In genomic region chr10:126013667-126014066, GRCm38 (mm10) we compare ENCODE assay signal across 26 mouse cellular contexts. TPM values are rescaled to one million over a fixed set of nuclear protein-coding genes. Genes with fewer than 3 reads are reported as not detected.
A peak's percentile ranks its signal among the peaks of the same experiment; 100 is the strongest.
DNase-seq lines count a peak whose midpoint lies in the region; ATAC-seq lines count a peak whose summit lies in the region.
"Had no signal": no experiment of that assay in that cellular context is flagged by ENCODE, and none has a peak within 500 bp of the region (broad histone marks: within the 10 kb centered on the region; RNA-seq: fewer than 3 reads in every experiment).

No protein-coding gene starts in this region.

- H3K9me3 ChIP-seq in embryonic facial prominence, embryonic 13.5 days: no peaks in the 10 kb centered on the region
- H3K9me3 ChIP-seq in limb, embryonic 10.5 days (replicated peaks): no peaks in the 10 kb centered on the region
- no peaks in the 10 kb centered on the region for H3K9me3 ChIP-seq in hindbrain, embryonic 11.5 days (ENCODE audit: control insufficient read depth, low read length)
- H3K9me3 ChIP-seq: forebrain, embryonic 15.5 days; hindbrain, embryonic 13.5 days; liver, embryonic 15.5 days had no signal

- peak overlapping the region; percentile 34 for H3K27ac ChIP-seq in embryonic facial prominence, embryonic 13.5 days
- H3K27ac ChIP-seq in limb, embryonic 10.5 days: no peak overlapping the region
- H3K27ac ChIP-seq in hindbrain, embryonic 11.5 days (ENCODE audit: low read depth, low read length): no peak overlapping the region
- H3K27ac ChIP-seq: forebrain, embryonic 15.5 days; hindbrain, embryonic 13.5 days; kidney, postnatal 0 days; liver, embryonic 15.5 days had no signal

- H3K4me1 ChIP-seq in embryonic facial prominence, embryonic 13.5 days: 0 out of 2 replicates have a peak, but pooled peaks cover 3% of the 10 kb centered on the region
- H3K4me1 ChIP-seq in limb, embryonic 10.5 days: no peaks in the 10 kb centered on the region
- no peaks in the 10 kb centered on the region for H3K4me1 ChIP-seq in hindbrain, embryonic 11.5 days (replicated peaks; ENCODE audit: control insufficient read depth, insufficient read depth, low read length)
- H3K4me1 ChIP-seq: forebrain, embryonic 15.5 days; hindbrain, embryonic 13.5 days; liver, embryonic 15.5 days had no signal

- 76% methylated on average over 11 of the region's 11 CpGs for WGBS in embryonic facial prominence, embryonic 13.5 days
- 94% methylated on average over 11 of the region's 11 CpGs for WGBS in limb, embryonic 10.5 days
- 90% methylated on average over 11 of the region's 11 CpGs for whole genome bisulfite sequencing in hindbrain, embryonic 11.5 days

- peaks cover 91% of the 10 kb centered on the region for H3K36me3 ChIP-seq in embryonic facial prominence, embryonic 13.5 days
- peaks cover 99% of the 10 kb centered on the region for H3K36me3 ChIP-seq in limb, embryonic 10.5 days
- H3K36me3 ChIP-seq in hindbrain, embryonic 11.5 days (ENCODE audit: control insufficient read depth, insufficient read depth, low read length): peaks cover 8% of the 10 kb centered on the region
- H3K36me3 ChIP-seq: forebrain, embryonic 15.5 days had no signal

- ATAC-seq in embryonic facial prominence, embryonic 13.5 days (ENCODE audit: insufficient number of reproducible peaks, insufficient read depth, low FRiP score, low TSS enrichment, low read depth): no peak
- ATAC-seq in megakaryocyte, adult 5-6 weeks (ENCODE audit: poor library complexity, severe bottlenecking): 0 out of 2 replicates have a peak, but pooled peaks have one; percentile 7
- no peak for ATAC-seq in hindbrain, embryonic 11.5 days (ENCODE audit: low FRiP score)
- ATAC-seq: forebrain, embryonic 15.5 days; intestine, embryonic 16.5 days had no signal

- no peak overlapping the region for H3K9ac ChIP-seq in embryonic facial prominence, embryonic 13.5 days
- H3K9ac ChIP-seq in hindbrain, embryonic 11.5 days (ENCODE audit: low read depth, low read length): no peak overlapping the region
- H3K9ac ChIP-seq: forebrain, embryonic 15.5 days; hindbrain, embryonic 13.5 days; liver, embryonic 15.5 days; lung, embryonic 14.5 days had no signal

- DNase-seq in right cerebral cortex, adult 18-20 months: peak; percentile 35
- no peak for DNase-seq in right cerebral cortex, postnatal 10 days (ENCODE audit: low spot score in 2 of 2)
- peak; percentile 30 for DNase-seq in limb, embryonic 10.5 days (ENCODE audit: low spot score)
- DNase-seq in thymus, postnatal 4 days: no peak
- no peak for DNase-seq in hindbrain, embryonic 11.5 days (ENCODE audit: low spot score)
- no peak for DNase-seq in cerebellum, postnatal 14 days
- DNase-seq: adrenal gland, postnatal 36 days; B cell, adult 2 months; cerebellum, adult 8-10 months; cerebellum, postnatal 36 days; gastrocnemius, postnatal 10 days; heart, postnatal 36 days; kidney, adult 8-10 months; lung, embryonic 14.5 days; lung, postnatal 14 days; right cerebral cortex, postnatal 25 days had no signal

- no peak overlapping the region for H3K4me2 ChIP-seq in embryonic facial prominence, embryonic 13.5 days
- no peak overlapping the region for H3K4me2 ChIP-seq in hindbrain, embryonic 11.5 days (replicated peaks; ENCODE audit: low read depth, low read length)
- H3K4me2 ChIP-seq: forebrain, embryonic 15.5 days; heart, embryonic 11.5 days; hindbrain, embryonic 13.5 days; liver, embryonic 15.5 days; lung, embryonic 14.5 days; midbrain, embryonic 11.5 days had no signal

- no peaks in the 10 kb centered on the region for H3K27me3 ChIP-seq in embryonic facial prominence, embryonic 13.5 days
- no peaks in the 10 kb centered on the region for H3K27me3 ChIP-seq in limb, embryonic 10.5 days (ENCODE audit: low read depth, poor library complexity, severe bottlenecking)
- no peaks in the 10 kb centered on the region for H3K27me3 ChIP-seq in hindbrain, embryonic 11.5 days (ENCODE audit: control insufficient read depth, insufficient read depth, low read length)
- H3K27me3 ChIP-seq: forebrain, embryonic 15.5 days; hindbrain, embryonic 13.5 days; liver, embryonic 15.5 days had no signal

- H3K4me3 ChIP-seq in embryonic facial prominence, embryonic 13.5 days: no peak overlapping the region
- H3K4me3 ChIP-seq in limb, embryonic 10.5 days: no peak overlapping the region
- H3K4me3 ChIP-seq in hindbrain, embryonic 11.5 days (ENCODE audit: low read depth, low read length): no peak overlapping the region
- H3K4me3 ChIP-seq: forebrain, embryonic 15.5 days; hindbrain, embryonic 13.5 days; liver, embryonic 15.5 days; myocyte had no signal

RNA-seq across cellular contexts. Expression of gene Lrig3, which starts 47.7 kb away (rescaled TPM):
- polyA plus RNA-seq in embryonic facial prominence, embryonic 13.5 days (2015; fragmentation: Nextera tagmentation; extraction: Ambion mirVana): 35.3 and 37.4 TPM in 2 replicates
- polyA plus RNA-seq in limb, embryonic 10.5 days (2016; fragmentation: Nextera tagmentation; extraction: Ambion mirVana): 31.6 and 49.9 TPM in 2 replicates
- 1.5 and 1.8 TPM in 2 replicates for total RNA-seq in megakaryocyte, adult 5-6 weeks (2015)
- total RNA-seq in megakaryocyte, adult 5-6 weeks (2017): 1.1 and 2.1 TPM in 2 replicates
- 14.1 and 18.8 TPM in 2 replicates for polyA plus RNA-seq in hindbrain, embryonic 11.5 days (2014; fragmentation: Nextera tagmentation; extraction: Ambion mirVana)

Comparison
In these comparisons a context has a peak if more than half of its experiments do, and no peak if none do; other contexts are left out.
1. DNase-seq: peak in right cerebral cortex, adult 18-20 months (single experiment) and limb, embryonic 10.5 days (single experiment); none in right cerebral cortex, postnatal 10 days (0 of 2), thymus, postnatal 4 days (single experiment), hindbrain, embryonic 11.5 days (single experiment) and cerebellum, postnatal 14 days (0 of 2).